Mouse (Mus musculus) macrophage (primary cell): Measurements from ENCODE around the gene Smarcd1. TPM values are rescaled to one million over a fixed set of nuclear protein-coding genes. Genes with fewer than 3 reads are reported as not detected.

Source experiments
- H3K27ac ChIP-seq: fragments of 350-480 bp; formaldehyde crosslinking; 2 replicates; pipeline ENCODE4 v1.9.0; 2021
- H3K36me3 ChIP-seq: fragments of 350-480 bp; formaldehyde crosslinking; 2 replicates; pipeline ENCODE4 v1.9.0; 2021; ENCODE audit errors: inconsistent target
- H3K4me3 ChIP-seq: fragments of 350-480 bp; formaldehyde crosslinking; 2 replicates; pipeline ENCODE4 v1.9.0; 2021; ENCODE audit errors: inconsistent target
- H3K79me2 ChIP-seq: fragments of 350-480 bp; formaldehyde crosslinking; 2 replicates; pipeline ENCODE4 v1.9.0; 2021; ENCODE audit errors: inconsistent target
- WGBS: methylation state at CpG from one replicate; pipeline ENCODE4 v1.1.7; 2026; ENCODE audit warnings: inconsistent platforms; ENCODE audit not compliant: missing documents; 5-methylcytosine and 5-hydroxymethylcytosine counted together
- polyA plus RNA-seq: library from polyadenylated mRNA; stranded (reverse); fragments of 250-400 nt; gene quantifications from 3 replicates; pipeline ENCODE4 v1.2.4, GENCODE M21; 2018; ENCODE audit warnings: inconsistent platforms

The Smarcd1 gene
- polyA plus RNA-seq, 1 experiment from 2014 or later = 14.7 TPM

- WGBS = 12% methylated on average over 16 of the region's 17 CpGs
- no peaks in the 10 kb centered on the region for H3K79me2 ChIP-seq
- H3K36me3 ChIP-seq = no peaks in the 10 kb centered on the region
- H3K27ac ChIP-seq = no peak overlapping the region
- H3K4me3 ChIP-seq = no peak overlapping the region
Measured at GRCm38 (mm10) chr15:99670964-99671670, 30.8 kb upstream of the Smarcd1 start.

DNA sequence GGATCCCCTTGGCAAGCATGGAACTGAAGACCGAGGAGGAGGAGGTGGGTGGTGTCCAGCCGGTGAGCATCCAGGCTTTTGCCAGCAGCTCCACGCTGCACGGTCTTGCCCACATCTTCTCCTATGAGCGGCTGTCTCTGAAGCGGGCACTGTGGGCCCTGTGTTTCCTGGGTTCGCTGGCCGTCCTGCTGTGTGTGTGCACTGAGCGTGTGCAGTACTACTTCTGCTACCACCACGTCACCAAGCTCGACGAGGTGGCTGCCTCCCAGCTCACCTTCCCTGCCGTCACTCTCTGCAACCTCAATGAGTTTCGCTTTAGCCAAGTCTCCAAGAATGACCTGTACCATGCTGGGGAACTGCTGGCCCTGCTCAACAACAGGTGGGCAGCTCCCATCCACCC is 30.1 kb upstream of the Smarcd1 start:
- WGBS = 38% methylated on average over 14 of the region's 14 CpGs
- Histone ChIP-seq H3K79me2 (no peaks in the 10 kb centered on the region), H3K36me3 (no peaks in the 10 kb centered on the region), H3K4me3 (no peak overlapping the region), H3K27ac (no peak overlapping the region)

DNA sequence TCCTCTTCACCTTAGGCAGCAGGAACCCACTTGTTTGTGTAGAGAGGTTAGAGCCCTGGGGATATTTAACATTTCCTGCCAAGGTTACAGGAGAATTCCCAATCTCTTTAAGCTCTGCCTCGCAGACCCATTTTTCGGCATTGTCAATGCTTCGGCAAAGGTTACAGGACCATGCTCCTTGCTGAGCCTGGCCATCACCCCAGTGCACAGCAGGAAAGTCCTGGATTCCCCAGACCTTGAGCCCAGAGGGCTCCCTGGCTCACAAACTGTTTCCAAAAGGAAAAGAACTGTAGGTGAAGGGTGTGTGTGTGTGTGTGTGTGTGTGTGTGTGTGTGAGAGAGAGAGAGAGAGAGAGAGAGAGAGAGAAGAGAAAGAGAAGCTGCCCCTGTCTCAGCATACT is 27.1 kb upstream of the Smarcd1 start:
- Histone ChIP-seq H3K27ac (no peak overlapping the region), H3K36me3 (no peaks in the 10 kb centered on the region), H3K4me3 (no peak overlapping the region), H3K79me2 (no peaks in the 10 kb centered on the region)
- whole genome bisulfite sequencing = 79% methylated on average over 3 of the region's 3 CpGs

DNA sequence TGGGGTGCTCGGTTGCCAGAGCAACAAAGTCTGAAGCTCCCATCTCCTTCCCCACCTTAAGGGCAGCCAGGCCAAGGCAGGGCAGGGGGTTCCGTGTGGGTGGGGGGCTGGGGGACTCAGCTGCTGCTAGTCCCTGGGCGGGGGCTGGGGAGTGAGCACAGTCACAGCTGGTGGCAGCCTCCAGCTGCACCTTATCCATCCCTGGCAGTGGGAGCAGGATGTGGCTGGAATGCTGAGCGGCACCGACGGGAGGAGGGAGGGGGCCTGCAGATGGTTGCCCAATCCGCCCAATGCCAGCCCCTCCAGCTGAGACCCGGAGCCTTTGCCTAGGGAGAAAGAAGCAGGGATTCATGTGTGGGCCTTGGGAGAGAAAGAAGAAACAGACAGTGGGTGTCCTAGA is 24.8 kb upstream of the Smarcd1 start:
- Histone ChIP-seq H3K36me3 (no peaks in the 10 kb centered on the region), H3K4me3 (no peak overlapping the region)
- 91% methylated on average over 8 of the region's 8 CpGs for WGBS

GRCm38 (mm10) chr15:99678063-99678800 is 23.7 kb upstream of the Smarcd1 start:
- Histone ChIP-seq H3K36me3 (no peaks in the 10 kb centered on the region), H3K27ac (no peak overlapping the region), H3K4me3 (no peak overlapping the region), H3K79me2 (no peaks in the 10 kb centered on the region)
- 25% methylated on average over 13 of the region's 13 CpGs for WGBS

More for the DNA sequence above, 24.8 kb upstream of the Smarcd1 start:
- Histone ChIP-seq H3K27ac (no peak overlapping the region), H3K79me2 (no peaks in the 10 kb centered on the region)

DNA sequence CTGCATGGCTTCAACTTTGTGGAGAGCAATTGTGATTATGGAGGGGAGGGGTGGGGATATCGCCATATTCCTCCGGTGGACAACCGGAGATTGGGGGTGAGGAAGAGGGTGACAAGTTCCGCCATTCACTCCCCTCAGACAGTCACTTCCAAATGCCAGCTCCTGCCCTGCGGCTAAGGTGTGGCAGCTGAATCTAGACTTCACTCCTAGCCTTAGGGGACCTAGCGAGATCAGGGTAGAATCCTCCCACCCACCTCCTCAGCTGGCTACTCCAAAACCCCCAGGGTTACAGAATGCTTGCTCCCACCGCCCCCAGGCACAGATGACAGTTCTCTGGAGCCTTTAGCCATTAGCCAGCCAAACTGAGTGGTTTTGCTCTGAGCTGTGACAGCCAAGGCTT is 22.9 kb upstream of the Smarcd1 start:
- WGBS = 82% methylated on average over 7 of the region's 7 CpGs
- Histone ChIP-seq H3K27ac (no peak overlapping the region), H3K36me3 (no peaks in the 10 kb centered on the region), H3K79me2 (no peaks in the 10 kb centered on the region), H3K4me3 (no peak overlapping the region)

DNA sequence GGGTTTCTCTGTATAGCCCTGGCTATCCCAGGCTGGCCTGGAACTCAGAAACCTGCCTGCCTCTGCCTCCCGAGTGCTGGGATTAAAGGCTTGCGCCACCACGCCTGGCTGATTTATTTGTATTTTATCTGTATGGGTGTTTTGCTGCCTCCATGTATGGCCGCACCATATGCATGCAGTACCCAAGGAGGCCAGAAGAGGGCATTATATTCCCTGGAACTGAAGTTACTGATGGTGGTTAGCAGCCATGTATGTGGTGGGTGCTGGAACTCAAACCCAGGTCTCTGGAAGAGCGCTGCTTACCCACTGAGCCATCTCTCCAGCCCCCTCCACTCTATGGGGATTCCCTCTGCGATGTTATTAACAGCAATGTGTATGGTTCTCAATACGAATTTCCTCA is 19.0 kb upstream of the Smarcd1 start:
- Histone ChIP-seq H3K79me2 (no peaks in the 10 kb centered on the region), H3K27ac (no peak overlapping the region), H3K36me3 (no peaks in the 10 kb centered on the region), H3K4me3 (no peak overlapping the region)
- 90% methylated on average over 7 of the region's 7 CpGs for WGBS

GRCm38 (mm10) chr15:99684156-99684555 is 17.8 kb upstream of the Smarcd1 start:
- no peak overlapping the region for H3K4me3 ChIP-seq
- no peaks in the 10 kb centered on the region for H3K36me3 ChIP-seq
- H3K27ac ChIP-seq = no peak overlapping the region
- whole genome bisulfite sequencing = 95% methylated on average over 5 of the region's 5 CpGs
- H3K79me2 ChIP-seq = no peaks in the 10 kb centered on the region

- WGBS = 9% methylated on average over 4 of the region's 4 CpGs
- Histone ChIP-seq H3K4me3 (no peak overlapping the region), H3K27ac (no peak overlapping the region), H3K79me2 (no peaks in the 10 kb centered on the region), H3K36me3 (no peaks in the 10 kb centered on the region)
Measured at GRCm38 (mm10) chr15:99688712-99689111, 13.2 kb upstream of the Smarcd1 start.

- Histone ChIP-seq H3K27ac (no peak overlapping the region), H3K79me2 (no peaks in the 10 kb centered on the region), H3K4me3 (no peak overlapping the region), H3K36me3 (no peaks in the 10 kb centered on the region)
- WGBS = 22% methylated on average over 4 of the region's 4 CpGs
Measured at GRCm38 (mm10) chr15:99690924-99691323, 11.0 kb upstream of the Smarcd1 start.

DNA sequence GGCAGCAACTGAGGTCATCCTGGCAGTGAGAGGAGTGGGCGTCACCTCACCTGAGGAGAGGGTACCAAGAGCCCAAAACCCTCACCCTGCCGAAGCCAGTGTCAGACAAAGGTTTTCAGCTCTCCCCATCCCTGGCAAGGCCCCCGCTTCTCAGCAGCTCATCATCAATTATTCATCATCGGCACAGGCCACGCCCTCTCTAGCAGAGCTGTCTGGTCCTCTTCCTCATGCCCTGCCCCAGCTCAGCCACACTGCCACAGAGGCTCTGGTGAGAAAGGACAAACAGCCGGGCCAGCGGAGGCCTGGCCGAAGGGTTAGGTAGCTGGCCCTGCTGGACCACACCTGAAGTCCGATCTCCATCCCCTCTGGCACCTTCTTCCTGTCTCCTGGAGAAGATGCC is 10.0 kb upstream of the Smarcd1 start:
- WGBS = 61% methylated on average over 9 of the region's 9 CpGs
- H3K4me3 ChIP-seq = no peak overlapping the region
- H3K27ac ChIP-seq = no peak overlapping the region

GRCm38 (mm10) chr15:99697309-99697708 is 4.6 kb upstream of the Smarcd1 start:
- no peak overlapping the region for H3K27ac ChIP-seq
- H3K36me3 ChIP-seq = no peaks in the 10 kb centered on the region
- no peaks in the 10 kb centered on the region for H3K79me2 ChIP-seq
- 49% methylated on average over 2 of the region's 2 CpGs for WGBS
- no peak overlapping the region for H3K4me3 ChIP-seq

More for the DNA sequence above, 10.0 kb upstream of the Smarcd1 start:
- no peaks in the 10 kb centered on the region for H3K79me2 ChIP-seq
- H3K36me3 ChIP-seq = no peaks in the 10 kb centered on the region

GRCm38 (mm10) chr15:99698533-99699085 is 3.3 kb upstream of the Smarcd1 start:
- 44% methylated on average over 18 of the region's 20 CpGs for WGBS

DNA sequence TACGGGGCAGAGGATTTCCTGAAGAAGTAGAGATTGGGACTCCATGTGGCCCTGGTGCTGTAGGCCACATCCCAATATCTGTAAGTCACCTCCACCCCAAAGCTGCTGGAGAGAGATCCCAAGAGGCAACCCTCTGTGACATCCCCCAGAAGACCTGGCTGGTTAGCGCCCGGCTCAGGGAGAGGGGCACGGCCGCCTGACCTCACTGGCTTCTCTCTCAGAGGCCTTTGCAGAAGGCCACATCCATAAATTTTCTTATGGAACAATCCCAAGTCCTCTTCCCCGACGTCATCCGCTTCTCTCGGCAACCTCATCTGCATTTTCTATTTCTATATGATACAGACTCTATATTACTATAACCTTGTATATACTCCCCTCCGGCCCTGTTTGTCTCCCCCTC is 2.2 kb upstream of the Smarcd1 start:
- Histone ChIP-seq H3K36me3 (peaks cover 5% of the 10 kb centered on the region; the same call in 1 of the 2 replicates), H3K27ac (no peak overlapping the region), H3K4me3 (no peak overlapping the region), H3K79me2 (no peaks in the 10 kb centered on the region; the same call in 1 of the 2 replicates)
- WGBS = 95% methylated on average over 10 of the region's 10 CpGs

More at GRCm38 (mm10) chr15:99698533-99699085, 3.3 kb upstream of the Smarcd1 start:
- no peaks in the 10 kb centered on the region; the same call in 1 of the 2 replicates for H3K79me2 ChIP-seq
- H3K27ac ChIP-seq = no peak overlapping the region
- no peaks in the 10 kb centered on the region for H3K36me3 ChIP-seq
- H3K4me3 ChIP-seq = no peak overlapping the region
